Mouse (Mus musculus): ENCODE measurements around the gene Myo1d.

Gene Myo1d

DNA sequence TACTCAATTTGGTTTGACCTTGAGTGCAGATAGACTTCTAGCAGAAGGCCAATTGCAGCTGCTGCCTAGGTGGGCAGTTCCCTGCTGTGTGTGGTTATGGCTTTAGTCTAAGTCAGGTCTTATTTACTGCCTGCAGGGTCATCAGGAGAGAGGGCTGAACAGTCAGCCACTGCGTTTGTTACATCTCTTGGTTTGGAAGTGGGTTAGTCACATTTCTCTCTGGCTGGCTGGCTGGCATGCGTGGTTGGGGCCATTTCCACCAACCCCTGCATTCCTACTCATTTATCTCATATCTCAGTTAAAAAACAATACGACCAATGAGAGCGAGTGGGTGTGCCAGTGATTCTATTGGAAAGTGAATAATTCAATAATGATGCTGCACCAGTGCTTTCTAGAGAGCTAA is 280.3 kb downstream of the Myo1d start:
- no peak for DNase-seq

DNA sequence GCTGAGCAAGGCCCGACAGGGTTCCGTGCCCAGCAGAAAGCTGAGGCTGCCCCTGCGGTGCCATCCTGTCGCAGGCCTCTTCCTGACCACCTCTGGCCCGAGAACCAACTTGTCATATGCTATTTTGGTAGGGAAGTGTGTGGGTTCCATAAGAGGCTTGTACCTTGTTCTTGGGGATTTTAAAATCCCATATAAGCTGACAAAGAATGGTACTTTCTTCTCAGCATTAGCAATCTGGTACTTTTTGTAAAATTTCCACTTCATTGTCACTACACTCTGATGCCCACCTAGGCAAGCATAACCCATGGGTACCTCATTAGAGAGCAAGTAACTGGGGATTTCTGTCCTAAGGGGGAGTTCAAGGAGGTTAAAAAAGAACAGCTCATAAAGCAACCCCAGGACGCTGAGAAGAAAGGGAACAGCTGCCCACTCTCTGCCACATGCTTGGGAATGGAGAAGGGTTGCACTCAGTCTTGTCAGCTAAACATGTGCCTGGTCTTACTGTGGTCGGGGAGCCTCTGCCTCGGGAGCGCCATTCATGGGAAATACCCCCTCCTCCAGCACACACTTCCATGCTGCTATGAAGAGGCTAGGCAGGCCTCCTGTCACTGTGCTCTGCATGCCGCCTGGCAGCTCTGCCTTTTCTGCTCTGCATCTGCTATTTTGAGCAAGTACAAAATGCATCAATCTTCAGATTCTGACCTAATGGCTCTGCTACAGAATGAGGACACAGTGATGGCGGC is 281.3 kb downstream of the Myo1d start:
- DNase-seq = peak; percentile 35 to 42

DNA sequence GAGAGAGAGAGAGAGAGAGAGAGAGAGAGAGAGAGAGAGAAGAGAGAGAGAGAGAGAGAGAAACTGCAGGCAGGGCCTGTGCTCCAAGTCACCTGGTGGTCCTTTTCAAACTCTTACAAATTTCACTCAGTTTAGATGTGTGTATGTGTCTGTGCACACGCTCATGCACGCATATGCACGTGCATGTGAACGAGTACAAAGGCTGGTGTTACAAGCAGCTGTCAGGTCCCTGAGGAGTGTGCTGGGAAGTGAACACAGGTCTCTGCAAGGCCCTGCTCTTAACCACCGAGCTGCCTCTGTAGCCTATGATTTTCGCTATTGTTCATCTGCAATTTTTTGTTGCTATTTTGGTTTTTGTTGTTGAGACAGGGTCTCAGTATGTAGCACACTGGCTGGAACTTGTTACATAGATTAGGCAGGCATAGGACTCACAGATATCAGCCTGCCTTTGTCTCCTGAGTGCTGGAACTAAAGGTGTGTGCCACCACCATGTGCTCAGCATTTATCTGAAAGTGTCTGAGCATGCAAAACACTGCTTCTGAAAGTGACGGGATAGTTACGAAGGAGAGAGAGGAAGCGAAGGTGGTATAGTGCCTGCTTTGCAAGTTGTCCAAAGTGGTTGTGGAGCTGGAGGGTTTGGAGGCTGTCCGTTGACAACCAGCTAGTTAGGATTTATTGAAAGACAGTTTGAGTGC is 282.5 kb downstream of the Myo1d start:
- DNase-seq = no peak

DNA sequence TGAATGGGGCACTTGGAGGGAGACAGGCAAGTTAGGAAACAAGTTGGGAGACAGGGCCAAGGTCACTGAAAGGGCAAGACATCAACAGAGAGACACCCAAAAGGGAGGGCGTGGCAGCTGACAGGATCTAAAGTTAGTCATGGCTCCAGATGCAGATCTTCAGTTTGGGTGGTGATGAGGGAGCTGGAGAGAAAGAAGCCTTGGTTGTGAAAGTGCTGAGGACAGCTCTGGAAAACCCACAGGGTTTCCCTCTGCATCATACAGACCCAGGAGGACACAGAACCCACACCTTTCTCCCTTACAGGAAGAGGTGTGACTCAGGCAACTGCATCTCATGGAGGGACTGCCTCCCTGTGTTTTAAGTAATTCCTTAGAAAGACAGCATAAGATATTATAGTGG is 283.2 kb downstream of the Myo1d start:
- no peak for DNase-seq

DNA sequence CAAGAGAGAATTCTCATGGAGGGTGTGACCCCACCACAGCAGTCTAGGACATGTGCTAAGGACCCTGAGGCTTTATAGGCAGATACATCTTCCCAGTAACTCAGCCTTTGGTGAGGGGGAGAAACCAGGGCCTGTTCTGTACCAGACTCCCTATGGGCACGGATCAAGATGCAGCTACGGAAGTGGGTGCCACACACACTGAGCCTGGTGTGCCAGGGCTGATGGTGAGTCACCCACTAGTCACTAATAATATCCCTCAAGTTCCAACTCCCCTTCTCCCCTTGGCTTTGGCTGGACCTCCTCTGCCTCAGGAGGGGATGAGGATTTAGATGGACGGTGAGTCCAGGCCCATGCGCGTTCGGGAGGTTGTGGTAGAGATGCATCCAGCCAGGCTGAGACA is 283.9 kb downstream of the Myo1d start:
- no peak for DNase-seq

DNA sequence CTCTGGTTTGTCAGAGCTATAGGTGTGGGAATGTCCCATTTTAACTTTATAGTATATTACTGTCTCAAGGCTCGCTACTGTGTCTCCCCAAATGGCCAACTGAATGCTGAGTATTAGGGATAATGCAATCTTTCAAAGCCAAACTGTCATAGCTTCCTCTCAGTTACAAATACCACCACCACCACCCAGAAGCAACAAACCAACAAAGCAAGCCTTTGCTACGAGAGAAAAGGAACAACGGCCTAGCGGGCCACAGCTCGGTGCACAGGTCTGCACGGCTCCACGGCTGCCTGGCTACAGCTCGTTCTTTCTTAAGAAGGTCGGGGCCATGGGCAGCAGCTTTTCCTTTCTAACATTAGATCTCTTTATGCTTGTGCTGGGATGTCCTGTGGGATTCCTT is 285.0 kb downstream of the Myo1d start:
- no peak for DNase-seq

DNA sequence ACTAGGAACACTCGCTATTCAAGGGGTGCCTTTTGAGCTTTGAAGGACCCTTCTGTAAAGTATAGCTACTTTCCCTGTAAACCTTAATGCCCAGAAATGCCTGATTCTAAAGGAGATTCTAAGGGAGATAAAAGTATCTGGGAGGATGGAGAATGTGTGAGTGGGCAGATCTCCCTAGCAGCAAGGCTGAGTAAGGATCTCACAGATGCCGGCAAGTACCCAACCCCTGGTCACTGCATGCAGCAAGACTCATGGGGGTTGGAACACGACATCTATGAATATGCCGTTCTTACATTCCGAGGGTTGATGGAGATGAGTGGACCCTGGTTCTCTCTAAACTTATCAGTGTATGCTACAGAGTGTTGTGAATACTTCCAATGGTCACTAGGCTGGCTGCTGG is 286.6 kb downstream of the Myo1d start:
- DNase-seq = no peak

DNA sequence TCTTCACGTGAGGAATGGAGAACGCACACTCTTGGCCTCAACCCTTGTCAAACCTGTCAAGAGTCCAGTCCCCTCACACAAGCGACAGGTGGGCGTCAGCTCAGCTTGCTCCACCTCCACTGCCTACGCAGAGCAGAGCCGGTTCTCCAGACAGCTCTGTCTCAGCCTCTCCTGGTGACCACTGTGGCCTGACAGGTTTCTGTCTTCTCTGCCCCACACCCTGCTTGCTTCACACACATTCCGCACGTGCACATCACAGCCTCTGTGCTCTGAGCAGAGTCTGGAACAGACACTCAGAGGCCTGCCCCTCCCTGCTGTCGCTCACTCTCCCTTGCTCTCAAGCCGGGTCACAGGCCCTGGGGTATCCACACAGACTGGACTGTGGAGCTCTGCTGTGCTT is 289.0 kb downstream of the Myo1d start:
- no peak for DNase-seq

DNA sequence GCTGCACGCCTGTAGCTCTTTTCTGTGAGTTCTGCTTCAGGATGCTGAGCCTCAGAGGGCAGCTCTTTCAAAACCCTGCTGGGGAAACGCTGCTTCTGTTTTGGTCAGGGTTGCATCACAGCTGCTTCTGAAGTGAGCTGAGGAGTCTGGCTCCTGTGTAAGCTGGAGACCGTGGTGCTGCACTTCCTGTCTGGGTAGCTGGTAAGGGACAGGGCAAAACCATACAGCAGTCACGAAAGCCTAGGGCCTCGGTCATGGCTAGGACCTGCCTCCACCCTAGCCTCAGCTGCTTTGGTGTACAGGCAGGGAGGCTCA is 290.0 kb downstream of the Myo1d start:
- DNase-seq = no peak

DNA sequence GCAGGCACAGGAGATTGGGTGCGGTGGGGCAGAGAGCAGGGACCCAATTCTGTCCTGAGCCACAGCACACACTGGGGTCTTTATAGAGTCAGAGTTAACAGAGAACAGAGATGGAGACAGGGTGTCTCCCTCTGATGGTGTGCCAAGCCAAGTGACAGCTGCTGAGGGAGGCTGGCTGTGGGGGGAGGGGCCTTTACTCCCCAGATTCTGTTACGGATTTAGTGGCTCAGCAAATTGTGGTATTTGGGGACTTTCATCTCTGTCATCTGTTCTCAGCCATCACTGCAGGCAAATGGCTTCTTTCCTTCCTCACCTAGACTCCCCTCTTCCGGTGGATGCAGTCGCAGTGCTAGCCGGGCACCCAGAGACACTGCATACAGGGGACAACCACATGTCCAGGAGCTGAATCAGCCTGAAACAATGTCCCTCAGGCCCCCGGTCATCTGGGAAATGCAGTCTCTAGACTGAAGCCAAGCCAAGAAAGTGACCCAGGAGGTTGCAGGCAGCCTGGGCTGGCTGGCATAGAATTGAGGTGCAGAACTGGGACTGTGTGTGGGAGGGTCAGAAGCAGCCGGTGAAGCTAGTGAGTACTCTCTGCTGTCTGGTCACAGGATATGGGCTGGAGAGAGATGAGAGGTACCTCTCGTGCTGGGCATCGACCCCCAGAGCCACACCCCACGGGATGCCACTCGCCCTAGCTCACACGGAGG is 290.5 kb downstream of the Myo1d start:
- DNase-seq = peak; percentile 41 to 59

DNA sequence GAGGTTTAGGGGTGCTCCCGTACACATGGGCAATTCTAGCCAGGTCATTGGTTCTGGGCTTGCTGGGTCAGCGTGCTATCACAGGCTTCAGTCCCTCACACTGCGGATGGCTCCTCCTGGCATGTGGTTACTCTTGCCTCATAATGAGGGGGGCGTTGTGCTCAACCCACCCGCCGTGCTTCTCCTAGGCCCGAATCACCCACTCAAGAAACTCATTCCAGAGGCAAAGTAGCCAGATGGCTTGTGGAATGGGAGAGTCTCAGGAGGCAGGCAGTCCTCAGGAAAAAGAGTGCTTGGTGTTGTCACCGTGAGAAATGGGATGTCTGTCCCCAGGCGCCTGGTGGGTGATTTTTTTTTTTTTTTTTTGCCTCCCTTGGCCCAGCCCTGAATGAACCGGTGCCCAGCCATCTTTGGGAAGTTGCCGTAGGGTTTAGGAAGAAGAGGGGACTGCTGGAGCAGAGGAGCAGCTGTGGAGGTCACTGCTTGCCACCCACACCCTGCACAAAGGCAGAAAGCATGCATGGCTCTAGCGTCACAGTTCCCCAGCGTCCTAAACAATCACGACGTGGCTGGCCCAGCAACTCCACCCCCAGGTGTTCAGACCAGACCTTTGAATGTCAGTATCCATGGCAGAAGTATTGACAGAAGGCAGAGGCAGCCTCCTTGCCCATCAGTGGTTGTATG is 291.8 kb downstream of the Myo1d start:
- DNase-seq = no peak

DNA sequence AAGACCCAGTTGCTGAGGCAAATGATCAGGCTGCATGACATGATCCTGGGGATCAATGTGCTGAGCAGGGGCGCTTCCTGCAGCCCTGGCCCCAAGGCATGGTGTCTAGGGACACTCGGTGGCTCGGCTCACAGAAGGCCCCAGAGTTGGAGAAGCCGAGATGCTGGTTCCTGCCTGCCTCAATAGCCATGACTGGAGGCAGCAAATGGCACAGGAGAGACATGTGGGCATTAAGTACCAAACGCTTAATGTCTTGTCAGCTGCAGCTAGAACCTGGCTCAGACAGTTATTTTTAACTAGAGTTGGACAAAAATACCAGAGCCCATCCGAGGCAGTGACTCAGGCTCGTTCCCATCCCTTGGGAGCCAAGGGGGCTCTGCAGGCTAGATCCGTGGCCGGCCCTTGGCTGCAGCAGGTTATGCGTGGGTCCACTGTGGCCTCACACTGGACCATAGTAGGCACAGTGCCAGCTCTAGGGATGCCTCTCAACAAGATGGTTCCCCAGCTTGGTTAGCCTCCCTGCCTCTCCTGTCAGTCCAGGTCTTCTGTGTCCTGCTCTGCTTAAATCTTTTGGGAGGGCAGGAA is 294.1 kb downstream of the Myo1d start:
- peak in 1 of 2 experiments; percentile 53 for DNase-seq

DNA sequence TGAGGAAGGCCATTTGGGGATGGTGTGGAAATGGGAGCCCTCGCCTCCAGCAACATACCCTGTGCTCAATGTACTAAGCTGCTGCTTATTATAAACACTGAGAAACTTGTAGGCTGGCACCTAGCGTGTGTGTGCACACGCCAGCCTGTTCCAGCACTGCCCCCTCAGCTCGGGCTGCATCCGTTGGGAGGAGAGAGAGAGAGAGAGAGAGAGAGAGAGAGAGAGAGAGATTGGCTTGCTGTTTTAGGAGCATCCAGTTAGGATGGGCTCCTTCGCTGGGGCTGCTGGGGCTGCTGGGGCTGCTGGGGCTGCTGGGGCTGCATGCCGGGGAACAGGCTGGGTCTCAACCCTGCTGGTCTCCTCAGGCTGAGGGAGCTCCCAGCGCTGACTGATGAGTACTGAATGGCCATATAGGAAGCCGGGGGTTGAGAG is 294.7 kb downstream of the Myo1d start:
- DNase-seq = no peak

DNA sequence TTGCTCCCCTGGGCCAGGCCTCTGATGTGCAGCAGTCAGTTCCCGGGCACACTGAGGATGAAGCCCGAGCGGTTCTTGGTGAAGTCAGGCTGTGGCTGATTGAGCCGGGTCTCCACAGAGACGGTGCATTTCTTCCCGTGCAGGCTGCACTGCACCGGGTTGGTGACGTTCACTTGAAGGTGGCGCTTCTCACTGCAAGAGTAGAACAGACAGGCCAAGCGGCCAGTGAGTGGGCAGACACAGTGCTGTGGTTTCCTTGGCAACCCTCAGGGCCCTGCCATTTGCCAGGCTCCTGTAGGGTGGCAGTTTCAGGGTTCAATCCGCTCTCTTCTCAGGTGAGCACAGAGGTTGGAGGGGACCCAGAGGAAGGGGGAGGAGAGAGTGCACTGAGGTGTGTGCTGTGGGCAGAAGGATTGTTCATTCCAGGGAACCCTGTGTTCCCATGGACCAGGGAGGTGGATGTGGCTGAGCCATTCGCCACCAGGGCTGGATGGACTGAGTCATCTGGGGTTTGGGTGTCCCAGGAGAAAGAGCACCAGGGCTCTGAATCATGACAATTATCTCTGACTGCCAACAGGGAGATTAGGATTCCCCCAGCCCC is 295.5 kb downstream of the Myo1d start:
- DNase-seq = peak; percentile 88 to 92

DNA sequence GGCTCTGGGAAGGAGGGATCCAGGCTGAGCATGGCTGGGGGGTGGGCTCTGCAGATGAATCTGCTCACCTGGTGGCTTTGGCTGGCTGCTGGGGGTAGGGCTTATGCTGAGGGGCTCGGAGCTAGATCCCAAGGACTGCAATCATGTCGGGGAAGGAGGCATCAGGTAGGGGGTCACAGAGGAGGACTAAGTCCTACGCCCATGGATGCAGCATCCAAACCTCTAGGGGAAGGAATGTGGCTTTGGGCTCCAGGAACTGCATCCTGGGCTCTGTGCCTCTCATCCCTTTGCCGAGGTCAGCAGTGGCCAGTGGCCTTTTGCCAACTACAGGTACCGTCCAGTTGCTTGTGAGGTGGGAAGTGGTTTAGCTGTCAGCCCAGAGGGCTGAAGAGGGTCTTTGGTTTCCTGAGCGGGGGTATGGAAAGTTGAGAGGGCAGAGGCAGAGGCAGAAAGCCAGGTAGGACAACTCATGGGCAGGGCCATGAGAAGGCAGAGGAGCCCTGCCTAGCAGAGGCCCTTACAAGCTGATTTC is 296.2 kb downstream of the Myo1d start:
- peak in 1 of 2 experiments; percentile 60 for DNase-seq

DNA sequence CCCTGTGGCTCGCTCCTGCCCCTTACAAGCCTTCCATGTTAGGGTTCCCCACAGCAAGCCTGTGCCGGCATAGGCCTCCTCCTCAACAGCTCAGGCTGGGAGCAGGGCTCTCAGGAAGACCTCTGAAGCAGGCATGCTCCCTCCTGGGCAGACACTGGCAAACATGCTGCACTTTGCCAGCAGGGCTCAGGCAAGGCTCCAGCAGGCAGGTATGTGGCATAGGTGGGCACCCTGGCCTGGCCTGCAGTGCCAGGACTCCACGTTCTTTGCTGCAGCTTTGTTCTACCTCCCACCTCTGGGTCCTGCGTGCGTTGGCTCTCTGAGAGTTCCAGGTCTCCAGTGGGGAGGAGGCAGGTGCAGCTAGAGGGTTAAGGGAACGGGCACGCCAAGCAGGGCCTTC is 296.9 kb downstream of the Myo1d start:
- peak; percentile 65 to 68 for DNase-seq

DNA sequence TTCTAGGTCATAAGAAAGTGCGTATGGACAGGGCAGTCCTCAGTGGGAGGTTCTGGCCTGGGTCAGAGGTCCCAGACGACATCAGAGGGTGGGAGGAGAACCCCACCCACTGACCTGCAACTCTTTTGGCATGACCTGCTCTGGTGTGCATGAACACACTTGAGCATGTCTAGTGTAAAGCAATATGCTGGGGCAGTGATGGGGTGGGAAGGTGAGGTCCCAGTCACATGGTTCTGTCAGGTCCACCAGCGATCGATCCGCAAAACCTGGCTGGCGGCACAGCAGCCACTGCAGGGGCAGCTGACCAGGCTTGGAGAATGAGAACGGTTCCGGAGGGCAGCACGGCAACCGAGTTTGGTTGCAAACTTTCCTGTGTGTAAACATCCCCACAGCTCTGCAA is 297.5 kb downstream of the Myo1d start:
- DNase-seq = peak in 1 of 2 experiments; percentile 38

DNA sequence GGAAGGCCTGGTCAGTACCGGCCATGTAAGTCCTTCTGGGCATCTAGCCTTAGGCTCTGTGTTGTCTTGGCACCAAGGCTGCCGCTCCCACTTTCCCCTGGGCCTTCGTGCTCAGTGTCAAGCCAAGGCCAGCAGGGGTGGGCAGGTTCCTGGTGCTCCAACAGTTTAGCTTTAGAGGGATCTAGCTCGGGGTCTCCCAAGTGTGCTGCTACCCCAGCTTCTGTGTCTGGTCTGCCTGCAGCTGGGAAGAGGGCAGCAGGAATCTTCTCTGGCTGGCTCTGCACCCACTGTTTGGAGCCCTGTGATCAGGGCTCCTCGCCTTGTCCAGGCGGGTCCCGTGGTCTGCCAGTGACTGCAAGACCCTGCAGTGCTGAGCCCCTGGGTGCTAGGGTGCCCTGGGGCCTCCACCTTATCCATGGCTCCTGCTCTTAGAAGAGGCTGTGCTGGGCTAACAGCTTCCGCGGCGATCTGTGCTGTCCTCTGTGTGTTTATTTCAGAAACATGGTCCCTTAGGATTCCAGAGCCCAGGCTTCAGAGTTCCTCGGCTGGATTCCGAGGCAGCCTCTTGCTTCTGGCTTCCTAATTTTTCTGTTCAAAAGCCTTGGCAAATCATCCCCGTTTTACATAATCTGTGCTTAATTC is 298.3 kb downstream of the Myo1d start:
- DNase-seq = peak; percentile 47 to 58

DNA sequence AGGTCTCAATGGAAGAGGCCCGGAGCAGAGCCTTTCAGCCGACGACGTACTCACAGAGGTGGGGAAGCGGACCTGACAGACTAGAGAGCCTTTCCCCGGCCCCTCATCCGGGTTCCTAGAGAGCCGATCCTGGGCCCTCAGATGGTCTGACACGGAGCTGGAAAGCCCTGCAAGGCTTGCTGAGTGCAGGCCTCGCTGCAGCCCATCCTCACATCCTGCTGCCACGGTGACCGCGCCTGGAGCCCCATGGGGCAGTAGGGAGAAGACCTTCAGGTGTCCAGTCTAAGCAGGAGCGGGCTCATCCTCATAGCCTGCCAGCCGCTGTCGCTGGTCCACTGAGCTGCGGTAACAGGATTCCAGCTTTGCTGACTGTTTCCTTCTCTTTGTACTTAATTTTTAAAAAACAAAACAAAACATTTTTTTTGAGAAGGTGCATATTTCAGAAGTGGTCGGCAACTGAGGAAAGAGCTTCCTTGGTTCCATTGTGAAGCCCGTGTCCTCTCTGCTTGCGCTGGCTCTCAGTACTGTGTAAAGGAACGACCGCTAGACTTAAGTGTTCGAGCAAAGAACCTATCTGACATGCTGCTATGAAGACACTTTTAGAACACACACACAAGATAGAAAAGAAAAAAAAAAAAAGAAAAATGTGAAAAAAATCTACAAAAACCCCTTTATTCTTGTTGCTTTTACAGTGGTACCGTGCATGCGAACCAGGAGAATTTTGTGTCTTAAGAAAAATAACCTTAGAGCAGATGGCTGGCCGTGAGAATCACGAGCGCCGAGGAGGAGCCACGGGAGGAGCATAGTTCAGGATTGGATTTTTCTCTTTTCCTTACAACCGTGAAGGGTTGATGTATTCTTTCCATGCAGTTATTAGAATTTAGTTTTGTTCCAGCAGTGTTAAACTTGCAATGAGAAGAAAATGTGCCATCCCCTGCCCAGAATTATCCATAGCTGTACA is 299.6 kb downstream of the Myo1d start:
- DNase-seq = peak; percentile 68 to 72

DNA sequence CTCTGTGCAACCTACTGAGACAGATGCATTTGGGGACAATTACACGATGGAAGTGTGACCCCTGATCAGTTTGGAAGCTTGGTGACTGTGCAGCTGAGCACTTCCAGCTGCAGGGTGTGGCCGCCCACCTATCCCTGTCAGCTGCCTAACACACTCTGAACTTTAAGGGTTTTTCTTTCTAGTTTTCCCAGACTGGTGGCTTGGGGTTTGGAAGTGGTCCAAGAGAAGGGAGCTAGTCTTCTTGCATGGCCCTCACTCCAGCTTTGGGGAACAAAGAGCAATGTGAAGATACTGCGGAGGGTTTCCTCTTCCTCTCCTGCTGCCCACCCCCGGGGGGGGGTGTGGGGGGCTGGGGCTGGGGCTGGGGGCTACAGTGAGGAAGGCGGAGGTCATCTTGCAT is 300.4 kb downstream of the Myo1d start:
- peak; percentile 56 to 65 for DNase-seq
